ENCODE assay signal across 2 mouse cellular contexts in the genomic region with DNA sequence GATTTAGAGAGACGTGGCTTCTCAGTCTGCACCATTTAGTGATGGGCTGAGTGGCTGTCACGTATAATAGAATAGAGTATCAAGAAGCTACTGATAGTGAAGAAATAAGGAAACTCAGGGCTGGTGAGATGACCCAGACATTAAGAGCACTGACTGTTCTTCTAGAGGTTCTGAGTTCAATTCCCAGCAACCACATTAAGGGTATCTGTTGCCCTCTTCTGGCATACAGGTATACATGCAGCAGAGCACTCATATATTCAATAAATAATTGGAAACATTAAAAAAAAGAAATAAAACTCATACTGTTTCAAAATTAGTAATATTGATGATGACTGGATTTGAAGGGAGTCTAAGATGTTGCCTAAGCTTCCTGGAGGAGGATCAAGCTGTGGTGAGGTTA.
TF ChIP-seq lines count a peak whose summit lies in the region.

No protein-coding gene starts in this region.

TF ChIP-seq in CH12.LX, 34 proteins besides CTCF, POLR2A, EP300 and RAD21 (continued from another document):
- TF ChIP-seq JUN (IDR thresholded peaks at IDR 0.05; ENCODE audit: insufficient read depth, low read depth, low read length) (no peak), ETS1 (conservative IDR thresholded peaks at IDR 0.05; ENCODE audit: low read depth, low read length) (no peak), BHLHE40 (IDR thresholded peaks at IDR 0.05; ENCODE audit: low read depth, low read length) (no peak), UBTF (IDR thresholded peaks at IDR 0.05; ENCODE audit: low read depth, low read length) (no peak), KAT2A (IDR thresholded peaks at IDR 0.05; ENCODE audit: insufficient replicate concordance, low read length) (no peak), ZKSCAN1 (IDR thresholded peaks at IDR 0.05; ENCODE audit: borderline replicate concordance, low read depth, low read length) (no peak), RCOR1 (conservative IDR thresholded peaks at IDR 0.05; ENCODE audit: low read depth, low read length) (no peak), CHD1 (IDR thresholded peaks at IDR 0.05; ENCODE audit: low read depth, low read length) (no peak), TBP (conservative IDR thresholded peaks at IDR 0.05; ENCODE audit: low read depth, low read length) (no peak), MXI1 (IDR thresholded peaks at IDR 0.05; ENCODE audit: low read depth, low read length) (no peak)

TF ChIP-seq in MEL, 35 proteins besides CTCF, POLR2A, EP300 and RAD21 (continued from another document):
- TF ChIP-seq SMC3 (IDR thresholded peaks at IDR 0.05; ENCODE audit: low read depth, low read length): peak; percentile 14; the same call in 1 of the 2 replicates
